Mouse (Mus musculus): Measurements from ENCODE around the gene Rhbdf2.
"Not testable (repeated sequence)": the region's sequence is repeated elsewhere in the genome, so short reads cannot be mapped to it uniquely, and the experiment has no call there.

The Rhbdf2 gene

GRCm38 (mm10) chr11:116626299-116627071 is at the start of gene Rhbdf2:
Gene Rhbdf2, minus strand, starts transcription at chr11:116627019.
- no peak for DNase-seq

GRCm38 (mm10) chr11:116676175-116676976 is 49.6 kb upstream of the Rhbdf2 start:
- DNase-seq, result no peak

- DNase-seq, result not testable (repeated sequence)
Measured at GRCm38 (mm10) chr11:116675429-116675828, 48.6 kb upstream of the Rhbdf2 start.

- DNase-seq, result no peak
Measured at GRCm38 (mm10) chr11:116674616-116675379, 48.0 kb upstream of the Rhbdf2 start.

- DNase-seq, result no peak
Measured at GRCm38 (mm10) chr11:116673410-116673809, 46.6 kb upstream of the Rhbdf2 start.

- no peak for DNase-seq
Measured at GRCm38 (mm10) chr11:116672595-116672994, 45.8 kb upstream of the Rhbdf2 start.

GRCm38 (mm10) chr11:116671845-116672434 is 45.1 kb upstream of the Rhbdf2 start:
- DNase-seq, result no peak

GRCm38 (mm10) chr11:116671112-116671844 is 44.5 kb upstream of the Rhbdf2 start:
- DNase-seq, result peak; percentile 97 to 99

GRCm38 (mm10) chr11:116670386-116670785 is 43.6 kb upstream of the Rhbdf2 start:
- DNase-seq, result no peak

- no peak for DNase-seq
Measured at GRCm38 (mm10) chr11:116669787-116670365, 43.1 kb upstream of the Rhbdf2 start.

GRCm38 (mm10) chr11:116669316-116669715 is 42.5 kb upstream of the Rhbdf2 start:
- no peak for DNase-seq

- no peak for DNase-seq
Measured at GRCm38 (mm10) chr11:116668839-116669238, 42.0 kb upstream of the Rhbdf2 start.

- no peak for DNase-seq
Measured at GRCm38 (mm10) chr11:116668381-116668825, 41.6 kb upstream of the Rhbdf2 start.

- DNase-seq, result no peak
Measured at GRCm38 (mm10) chr11:116667930-116668329, 41.1 kb upstream of the Rhbdf2 start.

- not testable (repeated sequence) for DNase-seq
Measured at GRCm38 (mm10) chr11:116667012-116667411, 40.2 kb upstream of the Rhbdf2 start.

- no peak for DNase-seq
Measured at GRCm38 (mm10) chr11:116666566-116666965, 39.7 kb upstream of the Rhbdf2 start.

- no peak for DNase-seq
Measured at GRCm38 (mm10) chr11:116665289-116665688, 38.5 kb upstream of the Rhbdf2 start.

GRCm38 (mm10) chr11:116661948-116662377 is 35.1 kb upstream of the Rhbdf2 start:
- peak; percentile 58 to 61 for DNase-seq

- peak in 1 of 2 experiments; percentile 26 for DNase-seq
Measured at GRCm38 (mm10) chr11:116661291-116661947, 34.6 kb upstream of the Rhbdf2 start.

- DNase-seq, result peak in 1 of 2 experiments; percentile 27
Measured at GRCm38 (mm10) chr11:116660181-116660580, 33.4 kb upstream of the Rhbdf2 start.
